Comparison of ENCODE assay signal across 17 mouse cellular contexts in the genomic region with DNA sequence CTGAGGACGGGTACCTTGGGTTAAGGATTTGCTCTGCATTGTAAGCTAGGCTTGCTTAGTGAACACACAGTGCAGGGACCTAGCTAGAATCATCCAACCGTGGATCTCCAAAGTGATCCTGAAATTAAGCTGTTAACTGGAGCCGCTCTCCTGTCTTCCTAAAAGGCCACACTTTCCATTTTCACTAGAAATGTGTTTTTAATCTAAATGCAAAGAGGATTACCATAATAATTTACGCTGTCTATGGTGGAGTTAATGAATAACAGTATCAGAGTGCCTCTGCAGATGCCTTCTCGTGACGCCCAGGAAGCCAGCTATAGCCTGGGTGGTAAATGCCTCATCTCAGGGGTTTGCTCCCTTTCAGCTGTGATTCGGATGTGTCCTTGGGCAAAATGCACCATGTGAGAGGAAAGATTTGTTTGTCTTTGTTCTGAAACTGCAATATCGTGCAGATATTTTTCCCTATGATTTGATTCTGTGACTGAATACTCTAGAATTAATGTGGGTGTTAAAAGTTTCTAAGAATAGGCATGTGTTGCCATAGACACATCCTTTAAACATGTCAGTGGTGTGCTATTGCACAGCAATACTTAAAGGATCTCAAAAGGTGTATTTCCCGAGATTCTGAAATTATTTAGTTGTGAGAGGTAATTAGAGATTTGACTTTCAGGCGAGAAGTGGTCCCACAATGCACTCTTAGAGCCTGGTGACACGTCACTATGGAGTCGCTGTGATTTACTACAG.
DNase-seq lines count a peak whose midpoint lies in the region; ATAC-seq and TF ChIP-seq lines count a peak whose summit lies in the region.
"Had no signal": no experiment of that assay in that cellular context is flagged by ENCODE, and none has a peak within 500 bp of the region (broad histone marks: within the 10 kb centered on the region; RNA-seq: fewer than 3 reads in every experiment).

No protein-coding gene starts in this region.

- peaks cover 8% of the 10 kb centered on the region; the same call in 1 of the 2 replicates for H3K4me1 ChIP-seq in forebrain, postnatal 0 days (ENCODE audit: insufficient read depth)
- no peaks in the 10 kb centered on the region for H3K4me1 ChIP-seq in midbrain, embryonic 12.5 days
- no peaks in the 10 kb centered on the region for H3K4me1 ChIP-seq in liver, embryonic 11.5 days (replicated peaks; ENCODE audit: control insufficient read depth, insufficient read depth, low read length)
- H3K4me1 ChIP-seq: embryonic facial prominence, embryonic 13.5 days; kidney, embryonic 15.5 days; limb, embryonic 15.5 days had no signal

- no peaks in the 10 kb centered on the region for H3K27me3 ChIP-seq in forebrain, postnatal 0 days (ENCODE audit: insufficient read depth, low read length)
- no peaks in the 10 kb centered on the region for H3K27me3 ChIP-seq in midbrain, embryonic 12.5 days
- H3K27me3 ChIP-seq in liver, embryonic 11.5 days (replicated peaks; ENCODE audit: control insufficient read depth, insufficient read depth, low read length), result no peaks in the 10 kb centered on the region
- H3K27me3 ChIP-seq: embryonic facial prominence, embryonic 13.5 days; kidney, embryonic 15.5 days; limb, embryonic 15.5 days had no signal

- 42% methylated on average over 12 of the region's 12 CpGs for WGBS in forebrain, postnatal 0 days
- 44% methylated on average over 12 of the region's 12 CpGs for WGBS in midbrain, embryonic 12.5 days
- WGBS in liver, embryonic 11.5 days, result 68% methylated on average over 12 of the region's 12 CpGs

- no peak for TF ChIP-seq CTCF in layer of hippocampus, adult 2 months (conservative IDR thresholded peaks at IDR 0.05)
- no peak for TF ChIP-seq CTCF in forebrain, postnatal 0 days (IDR thresholded peaks at IDR 0.05; ENCODE audit: low read depth)

- ATAC-seq in forebrain, postnatal 0 days, result peak; percentile 93
- peak; percentile 75 for ATAC-seq in midbrain, embryonic 12.5 days (ENCODE audit: low FRiP score, low read depth)
- ATAC-seq in liver, embryonic 11.5 days (replicated peaks; ENCODE audit: low FRiP score), result no peak
- ATAC-seq: inflammation-experienced regulatory T-cells, adult 6 months had no signal

- peak overlapping the region; percentile 42 for H3K4me3 ChIP-seq in layer of hippocampus, adult 2 months
- H3K4me3 ChIP-seq in forebrain, postnatal 0 days (ENCODE audit: low read depth, low read length), result no peak overlapping the region
- H3K4me3 ChIP-seq in midbrain, embryonic 12.5 days, result no peak overlapping the region
- H3K4me3 ChIP-seq in liver, embryonic 11.5 days (ENCODE audit: low read depth, low read length), result no peak overlapping the region
- H3K4me3 ChIP-seq: embryonic facial prominence, embryonic 13.5 days; kidney, embryonic 15.5 days; limb, embryonic 15.5 days had no signal

- peak overlapping the region; percentile 84 for H3K27ac ChIP-seq in layer of hippocampus, adult 2 months
- H3K27ac ChIP-seq in forebrain, postnatal 0 days (ENCODE audit: low read depth, low read length), result peak overlapping the region; percentile 79
- no peak overlapping the region for H3K27ac ChIP-seq in midbrain, embryonic 12.5 days (replicated peaks)
- H3K27ac ChIP-seq in liver, embryonic 11.5 days (ENCODE audit: low read depth, low read length), result no peak overlapping the region
- H3K27ac ChIP-seq: embryonic facial prominence, embryonic 13.5 days; kidney, embryonic 15.5 days; limb, embryonic 15.5 days had no signal

- no peaks in the 10 kb centered on the region for H3K9me3 ChIP-seq in forebrain, postnatal 0 days (ENCODE audit: low read length)
- no peaks in the 10 kb centered on the region; the same call in 1 of the 2 replicates for H3K9me3 ChIP-seq in midbrain, embryonic 12.5 days
- no peaks in the 10 kb centered on the region for H3K9me3 ChIP-seq in liver, embryonic 11.5 days (ENCODE audit: control insufficient read depth, low read length)
- H3K9me3 ChIP-seq: embryonic facial prominence, embryonic 13.5 days; G1E; kidney, embryonic 15.5 days; limb, embryonic 15.5 days had no signal

- H3K36me3 ChIP-seq in forebrain, postnatal 0 days (ENCODE audit: insufficient read depth), result no peaks in the 10 kb centered on the region
- H3K36me3 ChIP-seq in midbrain, embryonic 12.5 days, result no peaks in the 10 kb centered on the region
- no peaks in the 10 kb centered on the region for H3K36me3 ChIP-seq in liver, embryonic 11.5 days (ENCODE audit: control insufficient read depth, insufficient read depth, low read length)
- H3K36me3 ChIP-seq: embryonic facial prominence, embryonic 13.5 days; G1E; kidney, embryonic 15.5 days; limb, embryonic 15.5 days had no signal

- DNase-seq in layer of hippocampus, adult 2 months (ENCODE audit: low spot score in 2 of 2), result peak in 1 of 2 experiments; percentile 11
- no peak for DNase-seq in layer of hippocampus, adult 11-12 months (ENCODE audit: low spot score)
- peak; percentile 47 for DNase-seq in brain, adult 2 months (ENCODE audit: low read depth, low spot score)
- DNase-seq in forebrain, postnatal 0 days, result peak; percentile 46
- no peak for DNase-seq in kidney, postnatal 14 days
- no peak for DNase-seq in liver, embryonic 11.5 days (ENCODE audit: low spot score)
- no peak for DNase-seq in kidney, postnatal 36 days
- DNase-seq: adrenal gland, postnatal 36 days; cerebellum, adult 11 months; heart, adult 18-20 months; lung, adult 2 months had no signal

- H3K4me2 ChIP-seq in forebrain, postnatal 0 days (ENCODE audit: low read depth), result peak overlapping the region; percentile 31; the same call in 1 of the 2 replicates
- H3K4me2 ChIP-seq in midbrain, embryonic 12.5 days (replicated peaks), result no peak overlapping the region
- H3K4me2 ChIP-seq in liver, embryonic 11.5 days, result no peak overlapping the region
- H3K4me2 ChIP-seq: embryonic facial prominence, embryonic 13.5 days; kidney, embryonic 15.5 days; limb, embryonic 15.5 days had no signal

- H3K9ac ChIP-seq in forebrain, postnatal 0 days, result no peak overlapping the region
- H3K9ac ChIP-seq in midbrain, embryonic 12.5 days (replicated peaks), result no peak overlapping the region
- H3K9ac ChIP-seq in liver, embryonic 11.5 days (ENCODE audit: low read depth, low read length), result no peak overlapping the region
- H3K9ac ChIP-seq: embryonic facial prominence, embryonic 13.5 days; kidney, embryonic 15.5 days; limb, embryonic 15.5 days had no signal

Comparison
In these comparisons a context has a peak if more than half of its experiments do, and no peak if none do; other contexts are left out.
1. DNase-seq: peak in brain, adult 2 months (single experiment) and forebrain, postnatal 0 days (single experiment); none in layer of hippocampus, adult 11-12 months (single experiment), kidney, postnatal 14 days (single experiment), liver, embryonic 11.5 days (single experiment) and kidney, postnatal 36 days (0 of 2).
2. H3K27ac ChIP-seq: peak in layer of hippocampus, adult 2 months (single experiment) and forebrain, postnatal 0 days (single experiment); none in midbrain, embryonic 12.5 days (single experiment) and liver, embryonic 11.5 days (single experiment).